Mouse (Mus musculus): Measurements from ENCODE around the gene Hhat.
A peak's percentile ranks its signal among the peaks of the same experiment; 100 is the strongest.

Gene Hhat

DNA sequence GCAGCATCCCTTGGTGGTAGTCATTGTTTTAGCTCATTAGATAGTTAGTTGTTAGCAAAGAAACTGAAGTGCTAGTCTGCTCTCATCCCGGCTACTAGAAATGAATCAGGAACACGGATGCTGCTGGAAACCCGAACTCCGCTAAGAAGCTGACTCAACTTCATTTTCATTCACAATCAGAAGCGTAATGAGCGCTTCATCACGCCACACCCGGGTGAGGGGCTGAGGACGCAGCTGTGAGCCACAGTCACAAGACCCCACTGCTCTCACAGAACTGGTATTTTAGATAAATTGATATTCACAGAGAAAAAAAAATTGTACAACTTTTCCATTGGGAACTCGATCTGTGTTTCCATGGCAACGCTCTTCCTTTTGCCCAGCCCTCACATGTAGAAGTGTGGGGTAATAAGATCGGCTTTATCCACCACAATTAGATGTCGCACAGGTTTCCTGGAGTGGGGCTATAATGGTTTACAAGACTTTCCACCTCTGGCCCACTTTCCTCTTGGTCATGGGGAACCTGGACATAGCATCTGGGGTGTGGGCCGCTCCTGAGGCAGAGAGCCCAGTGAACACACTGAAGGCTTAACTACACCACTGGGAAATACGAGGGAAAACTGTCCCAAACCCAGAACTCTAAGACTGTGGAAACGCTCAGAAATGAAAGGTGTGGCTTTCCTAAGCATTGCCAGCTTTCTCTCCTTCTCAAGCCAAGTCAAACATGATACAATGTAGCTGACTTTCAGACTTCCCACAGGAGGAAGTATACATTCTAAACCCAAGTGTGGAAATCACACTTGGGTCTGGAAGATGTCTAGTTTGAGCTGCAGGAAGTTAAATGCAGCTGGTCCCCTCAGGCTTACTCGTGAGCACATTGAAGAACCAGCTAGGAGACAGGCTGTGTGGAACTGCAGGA lies 14.3 kb upstream of the Hhat start:
- no peak for DNase-seq

DNA sequence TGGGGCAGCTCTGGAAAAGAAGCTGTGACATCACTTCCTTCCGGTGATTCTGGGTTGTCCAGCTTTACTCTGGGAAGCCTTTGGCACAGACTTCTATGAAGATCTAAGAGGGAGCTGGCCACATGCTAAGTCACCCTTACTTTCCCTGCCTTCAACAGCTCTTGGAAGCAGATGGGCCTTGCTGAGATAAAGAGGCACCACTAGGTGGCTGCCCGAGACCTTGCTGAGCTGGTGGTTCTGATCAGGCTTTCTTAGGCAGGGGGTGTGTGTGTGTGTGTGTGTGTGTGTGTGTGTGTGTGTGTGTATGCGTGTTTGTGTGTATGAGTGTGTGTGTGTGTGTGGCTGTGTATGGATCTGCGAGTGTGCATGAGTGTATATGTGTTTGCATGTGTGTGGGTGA lies 13.4 kb upstream of the Hhat start:
- DNase-seq: peak; percentile 59 to 75

DNA sequence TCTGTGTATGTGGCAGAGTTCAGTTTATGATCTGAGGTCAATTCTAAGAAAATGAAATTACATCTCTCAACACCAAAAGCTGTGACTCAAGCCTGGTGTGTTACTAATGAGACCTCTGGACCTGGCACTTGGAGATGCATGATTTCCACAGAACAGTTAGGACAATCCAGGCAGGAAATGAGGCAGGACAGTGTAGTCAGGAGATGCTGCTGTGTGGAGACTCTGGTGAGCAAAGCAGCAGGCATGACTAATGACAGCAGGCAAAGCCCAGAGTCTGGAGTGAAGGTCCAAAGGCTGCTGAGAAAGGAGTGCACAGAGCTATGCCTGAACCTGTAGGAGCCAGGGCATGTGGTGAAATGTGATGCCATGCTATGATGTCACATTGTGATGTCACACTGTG lies 10.2 kb upstream of the Hhat start:
- DNase-seq: no peak

GRCm38 (mm10) chr1:192778869-192779514 lies 8.0 kb upstream of the Hhat start:
- no peak for DNase-seq

DNA sequence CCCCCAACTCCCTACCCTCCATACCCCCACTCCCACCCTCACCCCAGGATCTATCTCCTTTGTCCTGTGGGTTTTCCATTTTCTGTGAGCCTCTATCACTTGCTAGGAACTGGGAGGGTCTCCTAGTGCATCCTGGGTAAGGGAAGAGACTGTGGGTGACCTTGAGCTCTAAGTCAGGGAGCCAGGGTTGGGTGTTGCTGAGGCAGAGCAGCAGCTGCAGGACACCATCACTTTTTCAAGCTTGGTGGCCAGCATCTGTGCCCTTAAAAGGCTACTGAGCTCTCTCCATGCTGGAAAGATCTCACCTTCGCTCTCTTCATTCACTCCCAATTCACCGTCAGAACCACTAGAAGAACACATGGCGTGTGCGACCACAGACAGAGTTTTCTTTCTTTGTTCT lies 7.2 kb upstream of the Hhat start:
- no peak for DNase-seq

DNA sequence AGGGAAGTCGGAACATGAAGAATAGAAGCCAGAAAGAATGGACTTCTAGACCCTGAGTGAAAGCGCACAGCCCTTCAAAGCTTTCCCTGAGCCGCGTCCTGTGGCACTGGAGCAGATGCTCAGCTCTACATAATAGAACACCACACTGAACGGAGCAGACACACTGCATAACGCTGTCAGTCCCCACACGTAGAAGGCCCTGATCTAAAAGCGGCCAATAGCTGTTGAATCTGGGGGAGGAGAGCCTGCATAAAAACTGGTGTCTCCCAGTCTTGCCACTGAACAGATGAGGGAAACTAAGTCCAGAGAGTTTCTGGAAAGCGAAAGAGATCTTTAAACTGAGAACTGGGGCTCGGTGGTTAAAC lies 911 bp downstream of the Hhat start:
- peak in 1 of 2 experiments; percentile 29 for DNase-seq

GRCm38 (mm10) chr1:192765531-192765930 lies 5.5 kb downstream of the Hhat start:
- DNase-seq: no peak

- no peak for DNase-seq
Measured at GRCm38 (mm10) chr1:192764547-192764946, 6.5 kb downstream of the Hhat start.

GRCm38 (mm10) chr1:192762946-192763933 lies 7.8 kb downstream of the Hhat start:
- no peak for DNase-seq

GRCm38 (mm10) chr1:192756674-192757073 lies 14.3 kb downstream of the Hhat start:
- no peak for DNase-seq

DNA sequence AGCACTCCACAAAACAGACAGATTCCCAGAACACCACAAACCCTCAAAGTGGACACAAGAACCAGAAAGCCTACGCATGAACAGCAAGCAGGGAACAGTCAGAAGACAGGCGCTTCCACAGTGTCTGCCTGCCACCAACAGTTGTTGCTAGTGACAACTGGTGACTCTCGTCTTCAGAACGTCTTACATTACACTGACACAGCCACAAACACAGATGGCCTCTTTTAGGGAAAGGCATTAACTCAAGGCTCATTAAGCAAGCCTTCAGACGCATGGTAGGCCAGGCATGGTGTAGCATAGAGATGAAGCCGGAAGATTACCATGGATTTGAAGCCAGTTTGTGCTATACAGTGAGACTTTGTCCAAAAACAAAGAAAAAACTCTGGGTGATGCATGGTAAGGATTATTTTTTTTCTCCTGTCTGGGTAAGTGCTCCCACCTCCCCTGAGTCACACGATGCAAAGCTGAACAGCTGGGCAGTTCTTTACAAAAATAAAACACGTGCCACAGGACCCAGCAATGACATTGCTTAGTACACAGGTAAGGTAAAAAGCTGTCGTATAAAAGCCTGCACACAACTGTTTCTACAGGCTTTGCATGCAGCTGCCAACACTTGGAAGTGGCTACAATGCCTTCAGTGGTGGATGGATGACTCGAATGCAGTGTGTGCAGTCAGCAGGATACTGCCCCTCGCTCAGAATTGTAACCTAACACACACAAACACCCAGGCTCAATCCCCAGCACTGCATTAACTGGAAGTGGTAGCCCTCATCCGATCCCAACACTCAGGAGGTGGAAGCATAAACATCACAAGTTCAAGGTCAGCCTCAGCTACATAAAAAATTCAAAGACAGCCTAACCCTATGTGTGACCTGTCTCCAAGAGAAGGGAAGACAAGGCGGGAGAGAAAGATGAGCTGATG lies 15.1 kb downstream of the Hhat start:
- no peak for DNase-seq

DNA sequence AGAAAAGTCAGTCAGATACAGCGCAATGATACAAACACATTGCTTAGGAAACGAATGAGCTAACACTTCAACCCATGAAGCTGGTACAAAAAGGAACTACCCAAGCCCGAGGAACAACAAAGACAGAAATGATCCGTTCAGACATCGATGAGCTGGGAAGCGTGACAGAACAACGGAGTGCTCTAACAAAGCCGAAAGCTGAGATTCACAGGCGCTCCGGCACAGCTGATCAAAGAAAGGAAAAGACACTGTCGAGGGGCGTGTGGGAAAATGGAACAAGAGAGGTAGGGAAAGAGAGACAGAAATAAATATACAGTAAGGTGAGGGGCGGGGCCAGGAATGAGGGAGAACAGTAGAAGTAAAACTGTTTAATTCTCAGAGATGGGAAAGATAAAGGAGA lies 15.8 kb downstream of the Hhat start:
- no peak for DNase-seq

DNA sequence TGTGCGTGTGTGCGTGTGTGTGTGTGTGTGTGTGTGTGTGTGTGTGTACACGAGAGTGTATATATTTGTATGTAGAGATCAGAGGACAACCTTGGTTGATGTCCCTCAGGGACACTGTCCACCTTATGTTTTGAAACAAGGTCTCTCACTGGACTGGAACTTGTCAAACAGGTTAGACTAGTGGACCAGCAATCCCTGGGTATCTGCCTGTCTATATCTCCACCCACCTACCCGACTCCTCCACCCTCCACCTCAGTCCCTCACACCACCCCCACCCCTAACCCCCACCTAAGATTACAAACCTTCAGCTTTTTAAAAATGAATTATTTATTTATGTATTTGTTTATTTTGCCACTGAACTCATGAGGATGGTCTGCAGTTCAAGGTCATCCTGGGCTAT lies 16.8 kb downstream of the Hhat start:
- DNase-seq: no peak

- peak; percentile 29 to 33 for DNase-seq
Measured at GRCm38 (mm10) chr1:192752659-192753601, 18.1 kb downstream of the Hhat start.

DNA sequence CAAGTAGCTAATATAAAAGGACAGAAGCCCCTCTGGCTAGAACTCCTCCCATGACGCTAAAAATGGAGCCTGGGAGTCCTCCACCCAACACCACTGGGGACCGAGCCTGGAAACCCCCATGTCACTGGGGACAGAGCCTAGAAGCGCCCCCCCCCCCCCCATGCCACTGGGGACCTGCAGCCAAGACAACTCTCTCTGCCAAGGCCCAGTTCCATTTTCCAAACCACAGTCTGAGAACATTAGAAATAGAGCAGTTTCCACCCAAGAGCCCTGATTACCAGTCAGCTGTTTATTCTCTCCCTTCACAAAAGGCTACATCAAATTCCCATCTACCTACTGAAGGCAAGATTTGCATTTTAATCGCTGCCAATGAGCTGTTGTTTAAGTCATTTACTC lies 21.0 kb downstream of the Hhat start:
- no peak for DNase-seq

- DNase-seq: no peak
Measured at GRCm38 (mm10) chr1:192749270-192750041, 21.6 kb downstream of the Hhat start.

- no peak for DNase-seq
Measured at GRCm38 (mm10) chr1:192746201-192746600, 24.8 kb downstream of the Hhat start.

GRCm38 (mm10) chr1:192745240-192746101 lies 25.6 kb downstream of the Hhat start:
- DNase-seq: peak in 1 of 2 experiments; percentile 72

GRCm38 (mm10) chr1:192744880-192745239 lies 26.2 kb downstream of the Hhat start:
- no peak for DNase-seq
